Mouse (Mus musculus) ovary, postnatal 36 days (tissue): ENCODE results near the gene Nos2.

ENCODE experiments used
- DNase-seq: peaks from one replicate; pipeline ENCODE4 v3.0.0; 2022; ENCODE audit warnings: low spot score, mixed read lengths

Nos2 gene

DNA sequence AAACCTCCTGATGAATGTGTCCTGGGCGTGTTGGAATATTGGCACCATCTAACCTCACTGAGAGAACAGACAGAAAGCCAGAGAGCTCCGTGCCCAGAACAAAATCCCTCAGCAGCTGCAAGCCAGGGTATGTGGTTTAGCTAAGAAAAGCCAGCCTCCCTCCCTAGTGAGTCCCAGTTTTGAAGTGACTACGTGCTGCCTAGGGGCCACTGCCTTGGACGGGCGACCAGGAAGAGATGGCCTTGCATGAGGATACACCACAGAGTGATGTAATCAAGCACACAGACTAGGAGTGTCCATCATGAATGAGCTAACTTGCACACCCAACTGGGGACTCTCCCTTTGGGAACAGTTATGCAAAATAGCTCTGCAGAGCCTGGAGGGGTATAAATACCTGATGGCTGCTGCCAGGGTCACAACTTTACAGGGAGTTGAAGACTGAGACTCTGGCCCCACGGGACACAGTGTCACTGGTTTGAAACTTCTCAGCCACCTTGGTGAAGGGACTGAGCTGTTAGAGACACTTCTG is at the start of gene Nos2:
Gene Nos2, plus strand, starts transcription at position 377 of the 529 bp plus-strand sequence.
- no peak for DNase-seq

DNA sequence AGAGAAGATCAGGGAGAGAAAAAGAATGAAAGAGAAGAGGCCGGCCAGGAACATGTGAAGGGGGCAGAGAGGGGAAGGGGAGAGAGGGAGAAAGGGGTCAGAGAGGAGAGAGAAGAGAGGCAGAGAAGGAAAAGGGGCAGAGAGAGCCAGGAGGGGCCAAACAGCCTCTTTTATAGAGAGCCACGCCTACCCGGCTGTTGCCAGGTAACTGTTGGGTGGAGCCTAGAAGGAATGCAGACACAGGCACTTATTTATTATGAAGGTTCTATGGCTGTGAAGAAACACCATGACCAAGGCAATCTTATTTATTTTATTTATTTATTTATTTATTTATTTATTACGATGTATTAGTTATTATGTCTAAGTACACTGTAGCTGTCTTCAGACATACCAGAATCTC is 49.7 kb upstream of the Nos2 start:
- no peak for DNase-seq

DNA sequence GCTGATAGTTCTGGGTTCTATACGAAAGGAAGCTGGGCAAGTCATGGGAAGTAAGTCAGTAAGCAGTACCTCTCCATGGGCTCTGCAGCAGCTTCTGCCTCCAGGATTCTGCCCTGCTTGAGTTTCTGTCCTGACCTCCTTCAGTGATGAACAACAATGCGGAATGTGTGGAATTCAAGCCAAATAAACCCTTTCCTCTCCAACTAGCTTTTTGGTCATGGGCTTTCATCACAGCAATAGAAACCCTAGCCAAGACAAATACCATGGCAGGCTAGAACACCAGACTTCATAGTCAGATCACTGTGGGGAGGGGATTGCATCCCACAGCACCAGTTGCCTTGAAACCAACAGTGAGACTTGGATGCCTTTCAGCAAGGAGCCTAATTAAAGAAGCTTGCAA is 47.8 kb upstream of the Nos2 start:
- no peak for DNase-seq

DNA sequence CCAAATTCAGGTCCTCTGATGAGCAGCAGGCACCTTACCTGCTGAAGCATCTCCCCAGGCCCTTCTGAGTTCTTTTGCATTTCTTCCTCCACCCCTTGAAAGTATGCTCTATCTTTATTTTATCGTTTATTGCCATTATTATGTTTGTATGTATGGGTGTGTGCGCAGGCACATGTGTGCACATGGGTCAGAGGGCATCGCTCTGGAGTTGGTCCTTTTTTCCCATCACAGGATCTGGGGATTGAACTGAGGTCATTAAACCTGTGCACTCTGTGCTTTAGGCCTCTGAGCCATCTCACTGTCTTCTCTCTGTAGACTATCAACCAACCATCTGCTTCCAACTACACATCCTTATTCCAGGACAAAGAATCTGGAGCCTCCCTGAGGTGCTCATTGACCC is 40.9 kb upstream of the Nos2 start:
- DNase-seq, result no peak

DNA sequence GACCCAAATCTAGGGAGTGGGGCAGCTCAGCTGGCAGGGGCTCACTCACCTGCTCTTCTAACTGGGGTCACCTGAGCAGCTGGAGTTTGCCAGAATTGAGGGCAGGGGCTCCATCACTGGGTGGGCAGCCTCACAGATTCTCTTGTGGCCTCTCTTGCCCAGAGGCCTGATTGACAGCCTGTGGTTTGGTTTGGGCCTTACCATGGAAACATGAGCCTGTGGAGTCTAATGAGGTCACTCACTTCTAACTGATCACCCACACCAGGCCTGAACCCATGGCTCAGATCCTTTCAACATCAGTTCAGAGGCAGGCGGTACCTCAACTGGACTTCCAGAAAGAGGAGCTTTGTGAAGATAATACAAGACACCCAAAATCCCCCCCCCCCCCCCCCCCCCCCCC is 33.9 kb upstream of the Nos2 start:
- DNase-seq, result no peak

DNA sequence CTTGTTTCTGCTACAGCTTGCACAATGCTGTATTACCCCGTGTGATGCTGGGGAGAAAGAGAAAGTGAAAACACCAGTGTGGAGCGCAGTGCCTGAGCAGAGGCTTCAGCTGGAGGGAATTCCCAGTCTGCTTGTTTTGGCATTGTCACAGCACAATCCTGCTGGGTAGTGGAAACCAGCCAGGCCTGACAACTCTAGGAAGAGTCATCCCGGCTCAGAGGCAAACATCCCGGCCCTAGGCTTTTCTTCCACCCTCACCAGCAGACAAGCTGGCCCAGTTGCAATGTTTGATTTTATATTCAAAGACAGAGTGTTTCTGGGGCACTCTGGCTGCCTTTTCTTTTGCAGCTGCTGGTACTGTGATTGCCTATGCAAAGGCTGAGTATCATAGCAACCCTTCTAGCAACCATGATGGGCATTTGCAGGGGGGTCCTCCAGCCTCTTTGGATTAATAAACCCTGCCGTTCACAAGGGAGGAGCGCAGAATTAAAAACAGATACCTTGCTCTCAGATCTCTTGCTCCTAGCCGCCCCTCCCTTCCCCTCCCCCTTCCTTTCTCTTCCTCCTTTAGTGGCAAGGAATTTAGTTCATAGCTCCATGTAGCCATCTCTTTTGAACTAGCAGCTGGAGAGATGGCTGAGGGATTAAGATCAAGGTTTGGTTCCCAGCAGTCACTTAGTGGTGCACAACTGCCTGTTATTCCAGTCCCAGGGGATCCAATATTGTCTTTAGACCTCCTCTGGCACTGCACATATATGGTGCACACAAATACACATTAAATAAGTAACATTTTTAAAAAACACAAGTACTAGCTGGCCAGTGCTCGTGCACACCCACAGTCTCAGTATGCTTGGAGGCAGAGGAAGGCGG is 33.2 kb upstream of the Nos2 start:
- peak; percentile 67 for DNase-seq

DNA sequence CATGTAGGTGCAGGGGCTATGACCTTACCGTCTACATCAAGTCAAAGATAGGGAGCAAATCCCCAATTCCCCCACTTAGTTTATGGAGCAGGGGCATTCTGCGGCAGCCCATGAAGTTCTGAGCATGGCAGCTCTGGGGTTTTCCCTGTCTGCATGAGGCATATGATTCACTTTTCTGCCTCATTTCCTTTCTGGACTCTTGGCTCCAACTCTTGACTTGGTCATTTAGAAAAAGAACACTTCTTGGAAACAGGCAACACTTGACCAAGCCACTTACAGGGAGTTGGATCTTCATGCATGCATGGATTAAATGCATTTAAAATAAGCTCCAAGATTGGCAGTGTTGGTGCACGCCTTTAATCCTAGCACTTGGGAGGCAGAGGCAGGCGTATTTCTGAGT is 31.4 kb upstream of the Nos2 start:
- no peak for DNase-seq

DNA sequence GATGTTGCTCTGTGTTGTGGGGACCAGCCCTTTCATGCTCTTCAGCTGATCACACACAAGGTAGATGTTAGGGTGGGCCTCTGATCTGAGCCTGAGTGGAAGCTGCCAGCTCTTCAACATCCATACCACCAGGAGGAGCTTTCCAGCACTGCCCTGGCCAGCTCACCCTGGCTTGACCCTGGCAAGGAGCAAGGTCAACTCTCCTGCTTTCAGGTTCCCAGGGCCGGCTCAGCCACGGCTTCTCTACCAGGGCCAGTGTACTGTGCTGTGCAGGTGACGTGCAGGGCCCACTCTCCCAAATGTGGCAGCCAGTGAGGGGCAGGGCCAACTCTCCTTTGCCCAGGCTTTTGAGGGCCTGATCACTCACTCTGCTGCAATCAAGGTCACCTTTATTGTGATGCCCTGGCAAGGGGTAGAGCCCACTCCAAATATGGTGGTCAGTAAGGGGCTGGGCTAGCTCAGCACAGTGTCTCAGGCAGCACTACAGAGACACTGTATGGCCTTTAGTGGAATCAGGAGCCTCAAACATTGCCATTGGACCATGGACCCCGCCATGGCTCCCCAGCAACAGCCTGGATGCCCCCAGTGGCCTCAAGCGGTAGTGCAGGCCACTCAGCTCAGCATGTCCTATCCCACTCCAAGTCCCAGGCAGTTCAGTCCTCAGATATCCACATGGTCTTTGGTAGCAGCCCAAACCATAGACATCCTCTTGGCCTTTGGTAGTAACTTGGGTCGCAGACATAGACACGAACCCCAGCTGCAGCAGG is 24.0 kb upstream of the Nos2 start:
- DNase-seq, result peak; percentile 15

DNA sequence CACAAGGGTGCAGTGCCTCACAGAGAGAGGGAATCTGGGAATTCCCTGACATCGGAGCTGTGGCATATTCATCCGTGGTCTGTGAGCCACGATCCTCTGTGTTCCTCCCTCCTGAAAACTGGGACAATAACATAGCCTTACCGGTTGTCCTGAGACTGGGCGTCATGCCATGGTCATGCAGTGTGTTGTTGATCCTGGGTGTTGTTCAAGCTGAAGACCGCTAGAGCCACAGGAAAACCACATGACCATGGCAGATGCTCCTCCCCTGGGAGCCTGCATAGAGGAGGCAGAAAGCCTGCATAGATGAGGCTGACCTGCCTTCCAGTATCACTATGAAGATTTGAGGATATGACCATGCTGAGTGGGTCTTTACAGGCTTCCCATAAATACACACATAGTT is 5.1 kb upstream of the Nos2 start:
- DNase-seq, result no peak

DNA sequence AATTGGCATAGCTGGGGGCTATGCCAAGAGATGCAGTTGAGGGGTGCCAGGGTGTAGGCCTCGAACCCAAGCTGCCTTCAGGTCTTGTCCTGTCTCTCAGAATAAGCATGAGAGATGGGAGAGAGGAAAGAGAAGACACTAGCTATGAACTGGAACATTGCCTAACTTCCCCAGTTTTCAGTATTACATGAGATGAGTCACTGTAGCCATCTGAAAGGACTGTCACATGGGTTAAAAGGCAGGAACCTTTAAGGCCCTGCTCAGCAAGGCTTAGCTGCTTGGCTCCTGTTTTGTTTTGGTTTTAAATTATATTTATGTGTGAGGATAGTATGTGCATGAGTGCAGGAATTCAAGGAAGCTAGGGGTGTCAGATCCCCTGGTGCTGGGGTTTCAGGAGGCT is 4.2 kb upstream of the Nos2 start:
- no peak for DNase-seq

DNA sequence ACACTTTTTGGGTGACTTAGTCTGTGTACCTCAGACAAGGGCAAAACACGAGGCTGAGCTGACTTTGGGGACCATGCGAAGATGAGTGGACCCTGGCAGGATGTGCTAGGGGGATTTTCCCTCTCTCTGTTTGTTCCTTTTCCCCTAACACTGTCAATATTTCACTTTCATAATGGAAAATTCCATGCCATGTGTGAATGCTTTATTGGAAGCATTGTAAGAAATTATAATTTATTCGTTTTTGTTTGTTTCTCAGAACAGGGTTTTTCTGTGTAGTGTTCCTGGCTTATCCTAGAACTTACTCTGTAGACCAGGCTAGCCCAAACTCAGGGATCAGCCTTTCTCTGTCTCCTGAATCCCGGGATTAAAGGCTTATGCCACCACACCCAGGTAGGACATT is 842 bp upstream of the Nos2 start:
- DNase-seq, result no peak

DNA sequence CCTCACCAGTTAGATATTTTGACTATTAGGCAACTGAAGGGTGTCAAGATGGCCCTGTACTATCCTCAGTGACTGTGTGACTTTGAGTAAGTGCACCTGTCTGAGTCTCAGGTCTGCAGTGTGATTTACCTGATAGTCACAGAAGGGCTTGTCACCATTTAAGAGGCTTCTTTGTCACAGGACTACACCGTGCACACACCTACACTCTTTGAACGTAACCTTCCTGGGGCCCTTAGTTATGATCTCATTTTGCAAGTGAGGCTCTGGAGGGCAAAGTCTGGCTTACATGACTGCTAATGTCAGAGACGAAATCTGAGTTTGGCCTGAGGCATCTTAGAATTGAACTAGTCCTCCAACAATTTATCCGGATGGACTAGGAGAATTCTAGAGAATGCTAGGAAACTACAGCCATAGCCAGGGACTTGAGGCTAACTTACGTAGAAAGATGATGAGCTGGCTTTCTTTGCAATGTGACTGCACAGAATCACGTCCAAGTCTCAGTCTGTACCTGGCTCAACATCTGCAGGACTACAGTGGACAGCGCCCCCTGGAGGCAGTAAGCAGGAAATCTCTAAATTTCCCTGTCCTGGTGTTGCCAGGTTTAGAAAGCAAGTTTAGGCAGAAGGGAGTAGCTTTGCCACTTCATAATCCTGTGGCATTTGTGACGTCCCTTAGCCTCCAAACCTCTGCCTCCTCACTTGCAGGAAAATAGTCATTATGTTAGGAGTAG is 2.3 kb downstream of the Nos2 start:
- peak; percentile 39 for DNase-seq

DNA sequence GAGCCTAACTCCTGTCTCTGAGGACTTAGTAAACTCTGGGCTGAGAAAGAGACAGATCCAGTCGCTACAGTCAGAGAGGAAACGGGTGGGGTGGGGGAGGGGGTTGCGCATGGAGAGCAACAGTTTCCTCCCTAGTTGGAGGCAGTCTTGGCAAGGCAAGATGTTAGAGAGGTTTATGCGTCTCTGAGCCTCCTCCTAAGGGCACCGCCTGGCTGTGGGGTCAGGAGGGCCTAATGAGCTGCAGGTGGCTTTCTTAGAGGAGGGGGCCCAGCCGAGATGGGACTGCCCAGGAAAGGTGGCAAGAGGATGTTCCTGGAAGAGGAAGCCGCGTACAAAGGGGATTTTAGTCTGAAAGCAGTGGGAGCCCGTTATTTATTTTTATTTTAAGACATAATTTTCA is 3.5 kb downstream of the Nos2 start:
- no peak for DNase-seq

DNA sequence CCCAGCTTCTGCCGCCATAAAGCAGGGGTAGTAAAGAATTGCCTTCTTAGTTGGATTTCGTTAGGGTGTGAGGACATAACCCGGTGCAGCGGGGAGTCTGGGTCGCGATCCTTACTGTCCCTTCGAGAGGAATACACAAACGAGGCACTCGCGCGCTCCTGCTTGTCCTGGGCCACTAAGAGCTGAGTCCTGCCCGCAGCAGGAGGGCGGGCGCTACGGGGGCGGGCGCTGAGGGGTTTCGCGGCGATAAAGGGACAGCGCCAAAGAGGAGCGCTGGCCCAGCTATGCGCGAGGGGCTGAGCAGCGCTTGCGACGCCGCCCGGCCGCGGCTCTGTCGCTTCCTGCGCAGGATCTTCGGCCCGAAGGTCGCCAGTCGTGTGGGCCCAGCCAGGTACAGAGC is 4.3 kb downstream of the Nos2 start:
- peak; percentile 76 for DNase-seq

DNA sequence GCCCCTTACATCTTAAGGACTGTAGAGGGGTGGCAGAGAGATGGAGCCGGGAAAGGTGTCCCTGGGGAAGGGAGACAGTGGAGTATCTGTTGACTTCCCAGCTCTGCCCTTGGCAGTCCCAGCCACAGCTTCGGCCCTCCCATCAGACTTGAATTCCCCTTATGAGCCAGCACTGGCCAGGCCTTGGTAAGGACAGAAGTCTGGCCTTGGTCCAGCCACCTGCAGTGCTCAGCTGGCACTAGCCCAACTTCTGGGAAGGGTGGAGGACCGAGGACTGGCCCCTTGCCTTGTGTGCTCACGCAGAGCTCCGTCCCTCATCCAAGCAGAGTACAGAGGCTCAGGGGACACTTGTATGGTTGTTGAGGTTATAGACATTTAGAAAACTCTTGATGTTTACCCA is 8.8 kb downstream of the Nos2 start:
- peak; percentile 83 for DNase-seq

DNA sequence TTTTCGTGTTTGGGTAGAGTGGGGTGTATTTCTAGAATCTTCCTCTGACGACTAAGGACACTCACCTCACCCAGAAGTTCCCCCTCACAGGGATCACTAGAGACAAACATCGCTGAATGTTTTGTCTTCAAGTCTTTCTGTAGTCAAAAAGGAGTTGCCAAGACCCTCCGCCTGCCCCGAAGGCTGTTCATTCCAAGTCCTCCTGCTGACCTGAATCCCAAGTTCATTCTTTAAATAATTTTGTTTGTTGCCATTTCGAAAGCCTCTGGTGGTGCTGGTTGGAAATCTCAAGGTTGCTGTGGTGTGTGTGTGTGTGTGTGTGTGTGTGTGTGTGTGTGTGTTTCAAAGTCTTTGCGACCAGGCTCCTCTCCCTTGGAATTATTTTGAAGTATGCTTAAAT is 13.7 kb downstream of the Nos2 start:
- peak; percentile 53 for DNase-seq

DNA sequence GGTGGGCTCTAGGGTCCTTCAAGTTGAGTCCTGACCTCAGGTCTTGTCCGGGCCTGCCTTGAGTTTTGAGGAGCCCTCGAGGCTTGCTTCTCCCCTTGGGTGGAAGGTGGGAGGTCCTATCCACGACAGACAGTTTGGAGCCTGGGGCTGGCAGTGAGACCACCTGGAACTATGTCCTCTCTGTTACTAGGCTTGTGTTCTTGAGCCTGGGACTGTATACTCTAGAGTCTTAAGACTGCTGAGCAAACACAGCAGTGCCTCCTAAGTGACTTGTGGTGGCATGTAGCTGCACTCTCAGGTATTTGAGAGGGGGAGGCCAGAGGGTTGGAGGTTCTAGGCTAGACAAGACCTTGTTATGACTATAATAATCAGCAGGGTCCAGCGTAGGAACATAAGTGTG is 14.1 kb downstream of the Nos2 start:
- no peak for DNase-seq

DNA sequence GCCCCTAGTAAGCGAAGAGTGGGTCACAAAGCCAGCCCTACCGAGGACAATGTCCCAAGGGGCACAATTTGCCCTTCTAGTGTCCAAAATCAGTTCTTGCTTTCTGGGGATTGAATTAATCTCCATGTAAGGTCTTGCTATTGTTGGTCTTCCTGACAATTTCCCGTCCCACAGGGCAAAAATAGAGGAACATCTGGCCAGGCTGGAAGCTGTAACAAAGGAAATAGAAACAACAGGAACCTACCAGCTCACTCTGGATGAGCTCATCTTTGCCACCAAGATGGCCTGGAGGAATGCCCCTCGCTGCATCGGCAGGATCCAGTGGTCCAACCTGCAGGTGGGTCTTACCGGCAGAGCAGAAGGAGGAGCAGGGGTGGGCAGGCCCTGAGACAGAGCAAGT is 14.6 kb downstream of the Nos2 start:
- DNase-seq, result no peak

DNA sequence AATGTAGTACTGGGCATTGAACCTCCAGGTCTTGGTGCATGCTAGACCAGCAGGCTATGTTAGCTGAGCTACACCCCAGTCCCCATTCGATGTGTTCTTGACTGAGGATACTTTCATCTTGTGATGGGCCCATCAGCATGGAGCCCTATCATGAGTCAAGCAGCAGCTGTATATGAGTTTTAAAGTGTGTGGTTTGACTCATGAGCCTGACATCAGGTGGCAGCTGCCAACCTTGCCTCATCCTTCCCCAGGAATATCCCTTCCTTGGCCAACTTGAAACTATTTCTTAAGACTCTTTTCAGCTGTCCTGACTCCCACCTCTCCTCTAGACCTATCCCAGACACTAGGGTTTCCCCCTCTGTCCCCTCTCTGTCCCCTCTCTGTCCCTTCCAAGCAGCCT is 22.5 kb downstream of the Nos2 start:
- DNase-seq, result no peak

DNA sequence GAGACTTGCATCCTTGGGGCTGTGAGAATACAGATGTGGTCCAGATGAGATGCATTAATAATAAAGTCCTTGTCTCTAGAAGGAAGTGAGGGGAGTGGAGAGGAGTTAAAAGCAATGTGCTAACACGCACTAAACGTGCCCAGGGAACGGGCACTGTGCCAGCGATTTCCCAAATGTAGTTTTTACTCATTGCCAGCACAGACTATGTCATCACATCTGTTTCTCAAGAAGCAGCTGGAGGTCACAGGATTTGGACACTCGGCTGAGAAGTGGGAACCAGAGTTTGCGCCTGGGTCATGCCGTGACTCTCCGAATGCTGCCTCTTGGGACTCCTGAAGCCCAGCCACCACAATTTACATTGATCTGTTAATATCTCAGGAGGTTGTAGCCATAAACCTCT is 29.8 kb downstream of the Nos2 start:
- DNase-seq, result no peak

DNA sequence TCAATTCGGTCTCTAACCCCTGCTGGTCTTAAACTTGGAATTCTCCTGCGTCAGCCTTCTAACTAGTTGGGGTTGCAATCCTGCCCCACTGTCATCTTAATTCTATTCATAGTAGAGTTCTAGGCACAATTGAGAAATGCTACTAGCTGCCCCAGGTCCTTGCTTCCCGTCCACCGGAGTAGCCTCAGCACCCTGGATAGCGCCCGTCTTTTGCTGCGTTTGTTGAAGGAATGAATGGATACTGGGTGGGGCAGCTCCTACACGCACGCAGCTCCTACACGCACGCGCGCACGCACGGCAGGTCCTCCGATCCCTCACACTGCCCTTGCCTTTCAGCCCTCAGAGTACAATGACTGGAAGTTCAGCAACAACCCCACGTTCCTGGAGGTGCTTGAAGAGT is 31.9 kb downstream of the Nos2 start:
- peak; percentile 57 for DNase-seq

DNA sequence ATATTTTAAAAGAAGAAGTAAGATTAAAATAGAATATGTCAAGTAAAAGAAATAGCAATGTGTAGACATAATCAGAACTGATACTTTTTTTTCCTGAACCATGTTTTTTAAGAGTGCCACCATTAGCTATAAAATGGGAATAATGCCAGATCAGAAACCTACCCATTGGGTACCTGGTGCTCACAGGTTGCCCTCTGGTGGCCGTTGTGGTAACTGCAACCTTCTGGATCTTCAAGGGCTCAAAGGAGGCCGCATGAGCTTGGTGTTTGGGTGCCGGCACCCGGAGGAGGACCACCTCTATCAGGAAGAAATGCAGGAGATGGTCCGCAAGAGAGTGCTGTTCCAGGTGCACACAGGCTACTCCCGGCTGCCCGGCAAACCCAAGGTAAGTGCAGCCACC is 35.7 kb downstream of the Nos2 start:
- peak; percentile 70 for DNase-seq

DNA sequence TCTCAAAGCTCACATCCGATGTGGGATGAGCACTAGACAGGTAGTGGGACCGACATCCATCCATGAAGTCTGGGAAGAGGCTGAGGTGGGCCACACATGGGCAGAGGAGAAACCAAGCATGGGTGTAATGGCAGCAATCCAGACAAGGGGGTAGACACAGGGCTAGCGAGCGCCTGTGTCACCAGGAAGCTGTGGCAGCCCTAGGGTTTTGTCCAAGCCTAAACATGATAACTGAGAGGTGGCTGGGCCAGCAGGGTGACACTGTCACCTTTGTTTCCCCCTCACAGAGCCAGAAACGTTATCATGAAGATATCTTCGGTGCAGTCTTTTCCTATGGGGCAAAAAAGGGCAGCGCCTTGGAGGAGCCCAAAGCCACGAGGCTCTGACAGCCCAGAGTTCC is 38.8 kb downstream of the Nos2 start:
- DNase-seq, result no peak
